Mouse (Mus musculus) testis, adult 2 months (tissue): Measurements from ENCODE around the gene Jdp2.

Experiments
- CTCF ChIP-seq: fragments of 200-500 bp; IDR thresholded peaks from 2 replicates; pipeline ENCODE4 v1.5.1; 2012; ENCODE audit warnings: low read depth, mild to moderate bottlenecking, inconsistent platforms, low read length, moderate library complexity; ENCODE audit not compliant: control insufficient read depth, insufficient read depth, insufficient replicate concordance
- POLR2A ChIP-seq: fragments of 200-500 bp; IDR thresholded peaks from 2 replicates; pipeline ENCODE4 v1.6.1; 2012; ENCODE audit warnings: low read depth, mild to moderate bottlenecking, inconsistent platforms, low read length, moderate library complexity; ENCODE audit not compliant: control insufficient read depth

DNA sequence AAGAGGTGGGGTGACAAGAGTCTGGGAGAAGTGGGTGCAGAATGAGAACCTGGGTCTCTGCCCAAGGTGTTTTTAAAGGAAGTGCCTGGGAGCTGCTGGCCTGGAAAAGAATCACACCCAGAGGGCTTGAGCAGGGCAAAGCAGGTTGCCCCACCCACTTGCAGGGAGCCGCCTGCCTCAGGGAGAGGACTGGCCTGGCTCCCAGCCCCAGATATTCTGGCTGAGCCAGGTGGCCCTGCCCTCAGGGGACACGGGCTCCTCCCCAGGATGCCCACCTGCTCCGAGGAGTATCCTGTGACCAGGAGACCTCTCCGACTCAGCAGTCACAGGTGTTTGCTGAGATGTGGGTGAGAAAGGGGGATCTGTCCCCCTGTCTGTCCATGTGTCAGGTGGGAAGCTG lies 32.4 kb downstream of the Jdp2 start:
- TF ChIP-seq CTCF, result no peak
- TF ChIP-seq POLR2A, result no peak
